Mouse (Mus musculus) gonadal fat pad, adult 2 months (tissue): Measurements from ENCODE around the gene Rasef. TPM values are rescaled to one million over a fixed set of nuclear protein-coding genes. Genes with fewer than 3 reads are reported as not detected.

Source experiments
- polyA plus RNA-seq: library from polyadenylated mRNA; depleted of rRNA; stranded (reverse); fragments of >200 nt; gene quantifications from 2 replicates; pipeline ENCODE4 v1.2.3, GENCODE M21; 2012; rRNA removed

Rasef gene
- polyA plus RNA-seq, 1 experiment, result 7.5 TPM

Other genes starting within 250 kb of the Rasef start
- gene Gm11238, start 183.1 kb downstream of the Rasef start, polyA plus RNA-seq, result not detected in 2 replicates
- not detected in 2 replicates for gene Gm11237, start 168.0 kb downstream of the Rasef start, polyA plus RNA-seq
- gene Gm11236, start 152.9 kb downstream of the Rasef start, polyA plus RNA-seq, result not detected in 2 replicates
- not detected in 2 replicates for gene Gm11239, start 122.6 kb downstream of the Rasef start, polyA plus RNA-seq
- not detected in 2 replicates for gene Gm428, start 107.5 kb downstream of the Rasef start, polyA plus RNA-seq
- not detected in 2 replicates for gene Gm11758, start 85.3 kb upstream of the Rasef start, polyA plus RNA-seq
- gene Gm11757, start 100.1 kb upstream of the Rasef start, polyA plus RNA-seq, result not detected in 2 replicates
- gene Gm13871, start 115.0 kb upstream of the Rasef start, polyA plus RNA-seq, result not detected in 2 replicates
- gene Gm11756, start 129.8 kb upstream of the Rasef start, polyA plus RNA-seq, result not detected in 2 replicates
- gene 2310002L09Rik, start 159.9 kb upstream of the Rasef start, polyA plus RNA-seq, result not detected in 2 replicates
- gene Frmd3, start 222.4 kb upstream of the Rasef start, polyA plus RNA-seq, result 0.08 TPM in 1 of 2 replicates, not detected in the other